Mouse (Mus musculus): ENCODE data around the gene Dnm3.
"Not testable (repeated sequence)": the region's sequence is repeated elsewhere in the genome, so short reads cannot be mapped to it uniquely, and the experiment has no call there.

GRCm38 (mm10) chr1:162373068-162373467 lies 104.8 kb downstream of the Dnm3 start:
- not testable (repeated sequence) for TF ChIP-seq CTCF (IDR thresholded peaks at IDR 0.05; ENCODE audit: control insufficient read depth, insufficient read depth, insufficient read length); MAX (IDR thresholded peaks at IDR 0.05)

Measured in C2C12 (cell line).